22 mouse cellular contexts compared by ENCODE assay signal in genomic region chr11:98016177-98016576, GRCm38 (mm10). TPM values are rescaled to one million over a fixed set of nuclear protein-coding genes. Genes with fewer than 3 reads are reported as not detected.
A peak's percentile ranks its signal among the peaks of the same experiment; 100 is the strongest.
DNase-seq lines count a peak whose midpoint lies in the region; ATAC-seq and TF ChIP-seq lines count a peak whose summit lies in the region.
"Had no signal": no experiment of that assay in that cellular context is flagged by ENCODE, and none has a peak within 500 bp of the region (broad histone marks: within the 10 kb centered on the region; RNA-seq: fewer than 3 reads in every experiment).

No protein-coding gene starts in this region.

- H3K4me1 ChIP-seq in liver, adult 2 months (ENCODE audit: control insufficient read depth, insufficient read depth, low read length), result peaks cover 4% of the 10 kb centered on the region
- peaks cover 8% of the 10 kb centered on the region; the same call in 1 of the 2 replicates for H3K4me1 ChIP-seq in liver, embryonic 11.5 days (replicated peaks; ENCODE audit: control insufficient read depth, insufficient read depth, low read length)
- H3K4me1 ChIP-seq in lung, adult 2 months (ENCODE audit: control insufficient read depth, insufficient read depth, low read length), result no peaks in the 10 kb centered on the region

- H3K27ac ChIP-seq in gastrocnemius, adult 2 months, result peak overlapping the region; percentile 96
- H3K27ac ChIP-seq in liver, adult 2 months (replicated peaks; ENCODE audit: insufficient read depth, low read depth, low read length), result no peak overlapping the region
- no peak overlapping the region for H3K27ac ChIP-seq in liver, embryonic 11.5 days (ENCODE audit: low read depth, low read length)

- H3K4me3 ChIP-seq in gastrocnemius, adult 2 months, result peak overlapping the region; percentile 81
- H3K4me3 ChIP-seq in liver, adult 2 months (ENCODE audit: insufficient read depth, low read depth, low read length), result no peak overlapping the region
- no peak overlapping the region for H3K4me3 ChIP-seq in liver, embryonic 11.5 days (ENCODE audit: low read depth, low read length)
- no peak overlapping the region for H3K4me3 ChIP-seq in lung, adult 2 months (replicated peaks; ENCODE audit: extremely low read depth, low read depth, low read length)

- DNase-seq in gastrocnemius, adult 2 months, result no peak
- no peak for DNase-seq in gastrocnemius, postnatal 10 days
- DNase-seq in liver, adult 2 months (ENCODE audit: extremely low read depth, low read depth, low spot score), result peak; percentile 86
- DNase-seq in liver, embryonic 11.5 days (ENCODE audit: low spot score), result no peak
- DNase-seq in lung, postnatal 36 days, result peak; percentile 48
- DNase-seq in lung, adult 2 months, result no peak
- DNase-seq: adrenal gland, adult 2 months; adrenal gland, adult 8-10 months; adrenal gland, postnatal 10 days; adrenal gland, postnatal 14 days; adrenal gland, postnatal 25 days; adrenal gland, postnatal 36 days; B cell, adult 2 months; cerebellum, adult 11 months; cerebellum, adult 11-12 months; cerebellum, adult 18-20 months had no signal

- no peaks in the 10 kb centered on the region for H3K36me3 ChIP-seq in liver, adult 2 months (ENCODE audit: control insufficient read depth, insufficient read depth, low read length)
- H3K36me3 ChIP-seq in liver, embryonic 11.5 days (ENCODE audit: control insufficient read depth, insufficient read depth, low read length), result no peaks in the 10 kb centered on the region
- H3K36me3 ChIP-seq: G1E had no signal

- H3K9me3 ChIP-seq in liver, embryonic 11.5 days (ENCODE audit: control insufficient read depth, low read length), result no peaks in the 10 kb centered on the region
- H3K9me3 ChIP-seq: G1E had no signal

- no peak overlapping the region for H3K4me2 ChIP-seq in liver, embryonic 11.5 days

- H3K9ac ChIP-seq in liver, adult 2 months (ENCODE audit: low read depth, low read length), result no peak overlapping the region
- H3K9ac ChIP-seq in liver, embryonic 11.5 days (ENCODE audit: low read depth, low read length), result no peak overlapping the region

- intact Hi-C loops in gastrocnemius, adult 2 months (cut with DNase I), result no loop called here

- TF ChIP-seq POLR2A in liver, adult 2 months (IDR thresholded peaks at IDR 0.05; ENCODE audit: extremely low read depth, insufficient read depth, low read length), result no peak
- no peak for TF ChIP-seq POLR2A in lung, adult 2 months (IDR thresholded peaks at IDR 0.05; ENCODE audit: borderline replicate concordance, extremely low read depth, low read depth, low read length)

- H3K79me2 ChIP-seq in liver, adult 2 months (ENCODE audit: control insufficient read depth, insufficient read depth, low read length), result no peaks in the 10 kb centered on the region

- ATAC-seq in liver, embryonic 11.5 days (replicated peaks; ENCODE audit: low FRiP score), result no peak
- ATAC-seq: activated CD4-positive, CD25-positive, alpha-beta regulatory T cell, adult 4 months; CD4-positive, CD25-positive, alpha-beta regulatory T cell, adult 4 months; Patski had no signal

- WGBS in liver, adult 2 months, result 49% methylated on average over 5 of the region's 5 CpGs
- WGBS in liver, embryonic 11.5 days, result 86% methylated on average over 5 of the region's 5 CpGs
- WGBS in lung, adult 2 months, result 68% methylated on average over 5 of the region's 5 CpGs

- no peak for TF ChIP-seq CTCF in gastrocnemius, adult 2 months (IDR thresholded peaks at IDR 0.05)
- no peak for TF ChIP-seq CTCF in liver, adult 2 months (IDR thresholded peaks at IDR 0.05; ENCODE audit: low read depth, low read length)
- no peak for TF ChIP-seq CTCF in lung, adult 2 months (IDR thresholded peaks at IDR 0.05; ENCODE audit: insufficient read depth, low read length)

- H3K27me3 ChIP-seq in liver, adult 2 months (ENCODE audit: control insufficient read depth, insufficient read depth, low read length), result no peaks in the 10 kb centered on the region
- H3K27me3 ChIP-seq in liver, embryonic 11.5 days (replicated peaks; ENCODE audit: control insufficient read depth, insufficient read depth, low read length), result peaks cover 24% of the 10 kb centered on the region
- H3K27me3 ChIP-seq: Patski had no signal

RNA-seq across cellular contexts. Expression of gene Cacnb1, which starts 6.7 kb away (rescaled TPM):
- total RNA-seq in gastrocnemius, adult 2 months (2021), result 100 to 1,000 TPM; 199 to 214 TPM
- 100 to 1,000 TPM; 313 to 347 TPM for total RNA-seq in gastrocnemius, postnatal 10 days (2021)
- total RNA-seq in liver, adult 2 months (2014; rRNA removed), result 0.37 and 0.54 TPM in 2 replicates
- polyA plus RNA-seq in liver, adult 2 months (2012; rRNA removed), result 0.81 and 0.84 TPM in 2 replicates
- 2.1 and 2.2 TPM in 2 replicates for polyA plus RNA-seq in liver, embryonic 11.5 days (2014; fragmentation: Nextera tagmentation; extraction: Ambion mirVana)
- 16.0 and 25.6 TPM in 2 replicates for polyA plus RNA-seq in lung, adult 2 months (2012; rRNA removed)

RNA-seq across cellular contexts. Expression of gene Rpl19, which starts 10.3 kb away (rescaled TPM):
- total RNA-seq in gastrocnemius, adult 2 months (2021), result 100 to 1,000 TPM; 404 to 490 TPM
- 100 to 1,000 TPM; 848 to 925 TPM for total RNA-seq in gastrocnemius, postnatal 10 days (2021)
- 606 and 614 TPM in 2 replicates for total RNA-seq in liver, adult 2 months (2014; rRNA removed)
- 224 and 235 TPM in 2 replicates for polyA plus RNA-seq in liver, adult 2 months (2012; rRNA removed)
- polyA plus RNA-seq in liver, embryonic 11.5 days (2014; fragmentation: Nextera tagmentation; extraction: Ambion mirVana), result 1,333 and 1,422 TPM in 2 replicates
- polyA plus RNA-seq in lung, adult 2 months (2012; rRNA removed), result 426 and 513 TPM in 2 replicates

RNA-seq across cellular contexts. Expression of gene Arl5c, which starts 20.2 kb away (rescaled TPM):
- under 1 TPM; 0.31 to 0.47 TPM for total RNA-seq in gastrocnemius, adult 2 months (2021)
- 1 to 10 TPM in 1 of 2 experiments, under 1 TPM in 1; 0.82 to 1.8 TPM for total RNA-seq in gastrocnemius, postnatal 10 days (2021)
- total RNA-seq in liver, adult 2 months (2014; rRNA removed), result 0.20 and 0.37 TPM in 2 replicates
- polyA plus RNA-seq in liver, adult 2 months (2012; rRNA removed), result 0.44 and 0.55 TPM in 2 replicates
- 24.0 and 31.2 TPM in 2 replicates for polyA plus RNA-seq in liver, embryonic 11.5 days (2014; fragmentation: Nextera tagmentation; extraction: Ambion mirVana)
- polyA plus RNA-seq in lung, adult 2 months (2012; rRNA removed), result 2.7 and 5.1 TPM in 2 replicates
- polyA plus RNA-seq: G1E had no signal

RNA-seq across cellular contexts. Expression of gene Plxdc1, which starts 29.9 kb away (rescaled TPM):
- 1 to 10 TPM; 3.0 to 3.1 TPM for total RNA-seq in gastrocnemius, adult 2 months (2021)
- total RNA-seq in gastrocnemius, postnatal 10 days (2021), result 10 to 100 TPM in 1 of 2 experiments, 1 to 10 TPM in 1; 8.3 to 10.7 TPM
- total RNA-seq in liver, adult 2 months (2014; rRNA removed), result 0.28 and 0.47 TPM in 2 replicates
- polyA plus RNA-seq in liver, adult 2 months (2012; rRNA removed), result 0.58 and 1.2 TPM in 2 replicates
- 0.47 and 0.77 TPM in 2 replicates for polyA plus RNA-seq in liver, embryonic 11.5 days (2014; fragmentation: Nextera tagmentation; extraction: Ambion mirVana)
- polyA plus RNA-seq in lung, adult 2 months (2012; rRNA removed), result 18.5 and 20.9 TPM in 2 replicates

RNA-seq across cellular contexts. Expression of gene Stac2, which starts 37.1 kb away (rescaled TPM):
- total RNA-seq in gastrocnemius, adult 2 months (2021), result under 1 TPM in 1 of 2 experiments, not detected in 1; 0.11 TPM
- under 1 TPM; 0.26 to 0.36 TPM for total RNA-seq in gastrocnemius, postnatal 10 days (2021)
- not detected in 2 replicates for total RNA-seq in liver, adult 2 months (2014; rRNA removed)
- 0.02 TPM in 1 of 2 replicates, not detected in the other for polyA plus RNA-seq in liver, adult 2 months (2012; rRNA removed)
- 0.22 and 0.43 TPM in 2 replicates for polyA plus RNA-seq in liver, embryonic 11.5 days (2014; fragmentation: Nextera tagmentation; extraction: Ambion mirVana)
- polyA plus RNA-seq in lung, adult 2 months (2012; rRNA removed), result 0.88 and 1.2 TPM in 2 replicates
- total RNA-seq: CH12.LX, MEL had no signal
- polyA plus RNA-seq: CD4-positive, CD25-positive, alpha-beta regulatory T cell, adult 4 months; G1E had no signal

Comparison
In these comparisons a context has a peak if more than half of its experiments do, and no peak if none do; other contexts are left out.
1. DNase-seq: peak in liver, adult 2 months (single experiment) and lung, postnatal 36 days (single experiment); none in gastrocnemius, adult 2 months (single experiment), gastrocnemius, postnatal 10 days (single experiment), liver, embryonic 11.5 days (single experiment) and lung, adult 2 months (single experiment).
2. RNA of gene Cacnb1, which starts 6.7 kb away (total RNA-seq): 313 to 347 TPM in gastrocnemius, postnatal 10 days and 199 to 214 TPM in gastrocnemius, adult 2 months; 0.37 to 0.54 TPM in liver, adult 2 months; every median in the first group is over 100 times any median in the second.